Mouse (Mus musculus) spleen, adult 12 weeks (tissue): ENCODE measurements around the gene Anln.
A peak's percentile ranks its signal among the peaks of the same experiment; 100 is the strongest.
"Not testable (repeated sequence)": the region's sequence is repeated elsewhere in the genome, so short reads cannot be mapped to it uniquely, and the experiment has no call there.

Source experiments
- DNase-seq: peaks from one replicate; pipeline ENCODE4 v3.0.0; 2022; ENCODE audit warnings: low spot score

Gene Anln

DNA sequence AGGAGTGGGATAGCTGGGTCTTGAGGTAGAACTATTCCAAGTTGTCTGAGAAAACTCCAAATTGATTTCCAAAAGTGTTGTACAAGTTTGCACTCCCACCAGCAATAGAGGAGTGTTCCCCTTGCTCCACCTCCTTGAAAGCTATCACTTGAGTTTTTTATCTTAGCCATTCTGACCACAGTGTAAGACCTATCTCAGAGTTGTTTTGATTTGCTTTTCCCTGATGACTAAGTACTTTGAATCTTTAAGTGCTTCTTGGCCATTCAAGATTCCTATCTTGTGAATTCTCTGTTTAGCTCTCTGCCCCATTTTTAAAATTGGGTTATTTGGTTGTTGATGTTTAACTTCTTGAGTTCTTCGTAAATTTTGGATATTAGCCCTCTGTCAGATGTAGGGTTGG, 69.9 kb downstream of the Anln start:
- DNase-seq = no peak

DNA sequence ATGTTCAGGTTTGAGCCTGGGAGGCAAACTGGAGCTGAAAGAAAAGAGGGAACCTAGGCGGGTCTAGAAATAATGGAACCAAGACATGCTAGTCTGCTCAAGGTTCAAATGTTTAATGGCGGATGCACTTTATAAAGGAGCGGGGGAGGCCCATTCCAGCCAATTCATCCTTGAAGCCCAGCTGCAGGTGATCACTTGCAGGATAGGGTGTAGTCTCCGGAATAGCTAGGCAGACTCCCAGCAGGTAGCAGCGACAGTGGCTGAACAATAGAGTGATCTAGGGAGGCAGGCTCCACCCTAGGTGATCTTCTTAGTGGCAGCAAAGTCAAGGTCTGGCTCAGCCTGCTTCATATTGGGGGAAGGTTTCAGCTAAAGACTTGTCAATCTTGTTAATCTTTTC, 72.9 kb downstream of the Anln start:
- not testable (repeated sequence) for DNase-seq

DNA sequence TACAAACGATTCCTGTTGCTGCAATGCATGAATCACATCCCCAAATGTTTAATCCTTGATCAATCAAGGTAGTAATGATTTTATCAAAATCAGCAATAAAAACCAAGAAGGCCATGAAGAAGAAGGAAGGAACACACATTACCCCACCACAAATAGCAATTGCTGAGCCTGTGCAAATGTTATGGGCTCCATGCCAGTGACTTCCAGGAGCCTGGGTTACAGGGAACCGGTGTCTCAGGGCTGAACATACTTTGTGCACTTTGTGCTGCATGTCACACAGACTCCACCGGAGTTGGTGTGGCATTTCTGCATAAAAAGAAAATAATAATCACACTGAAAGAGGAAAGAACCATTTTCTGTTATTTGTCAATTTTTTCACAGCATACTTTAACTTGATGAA, 74.9 kb downstream of the Anln start:
- DNase-seq = no peak

DNA sequence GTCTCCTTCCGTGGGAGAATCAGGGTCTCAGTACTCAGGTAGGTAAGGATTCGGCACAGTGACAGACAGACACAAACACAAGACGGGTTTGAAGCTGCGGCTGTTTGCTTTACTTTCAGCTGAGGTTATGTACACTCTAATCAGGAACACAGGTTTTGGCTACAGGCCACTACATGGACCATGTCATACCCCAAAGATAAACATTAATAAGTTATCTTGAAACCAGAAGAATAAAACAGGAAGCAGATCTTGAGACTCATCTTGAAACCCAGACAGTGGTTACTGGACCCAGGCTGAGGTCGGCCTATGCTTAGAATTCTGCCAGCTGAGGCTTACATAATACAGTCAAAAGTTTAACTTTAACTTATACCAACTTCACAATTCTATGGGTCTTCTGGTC, 75.8 kb downstream of the Anln start:
- DNase-seq = no peak

DNA sequence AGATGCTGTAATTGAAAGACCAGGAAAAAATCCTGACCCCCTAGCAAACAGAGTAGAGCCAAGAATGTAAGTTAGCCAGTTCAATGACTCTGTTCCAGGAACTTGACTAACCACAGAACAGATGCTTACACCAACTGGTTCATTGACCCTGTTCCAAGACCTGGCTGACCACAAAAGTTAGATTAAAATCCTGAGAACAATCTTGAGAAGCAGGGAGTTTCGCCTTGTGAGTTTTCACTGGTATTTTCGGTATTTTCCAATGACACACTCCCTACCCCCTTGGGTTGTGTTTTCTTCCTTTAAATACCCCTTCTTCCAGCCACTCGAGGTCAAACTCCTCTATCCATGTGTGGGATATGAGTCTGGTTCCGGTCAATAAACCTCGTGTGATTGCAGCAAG, 79.3 kb downstream of the Anln start:
- no peak for DNase-seq

DNA sequence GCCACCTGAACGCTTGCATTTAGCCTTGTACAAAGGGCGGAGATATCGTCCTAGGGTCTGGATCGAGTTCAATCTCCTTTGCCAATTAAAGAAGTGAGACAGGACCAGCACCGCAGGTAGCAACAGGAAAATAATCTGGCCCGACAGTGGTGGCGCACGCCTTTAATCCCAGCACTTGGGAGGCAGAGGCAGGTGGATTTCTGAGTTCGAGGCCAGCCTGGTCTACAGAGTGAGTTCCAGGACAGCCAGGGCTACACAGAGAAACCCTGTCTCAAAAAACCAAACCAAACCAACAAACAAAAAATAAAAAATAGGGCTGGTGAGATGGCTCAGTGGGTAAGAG, 81.1 kb downstream of the Anln start:
- not testable (repeated sequence) for DNase-seq

DNA sequence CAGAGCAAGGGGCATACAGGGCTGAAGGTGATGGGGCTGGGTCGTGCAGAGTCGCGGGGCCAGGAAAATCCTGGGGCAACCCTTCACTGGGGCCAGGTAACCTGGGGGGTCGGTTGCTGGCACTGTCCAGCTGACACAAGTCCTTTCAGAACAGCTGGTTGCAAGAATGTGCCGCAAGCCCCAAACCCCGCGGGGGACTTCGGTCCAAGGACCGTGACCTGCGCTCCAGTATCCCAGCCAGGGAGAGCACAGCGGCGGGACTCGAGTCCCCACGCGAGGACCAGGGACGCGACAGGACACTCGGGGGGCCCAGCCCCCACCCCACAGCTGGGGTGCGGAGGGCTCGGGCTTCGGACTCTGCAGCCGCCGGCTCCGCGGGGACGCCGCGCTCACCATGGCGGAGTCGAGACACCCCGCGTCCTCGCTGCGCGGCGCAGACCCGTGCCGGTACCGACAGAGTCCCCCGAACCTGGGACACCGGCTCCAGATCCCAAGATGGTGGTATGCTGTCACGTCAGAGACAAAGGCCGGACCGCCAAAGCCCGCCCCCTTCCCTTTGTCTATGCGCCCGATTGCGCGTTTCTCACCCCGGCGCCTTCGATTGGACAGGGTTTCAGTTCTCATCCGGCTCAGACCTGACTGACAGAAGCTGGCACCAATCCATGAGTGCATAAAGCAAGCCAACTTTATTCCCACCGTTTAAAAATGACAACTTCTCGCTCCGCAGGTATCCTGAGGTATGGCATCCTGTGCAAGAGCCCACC, 81.7 kb downstream of the Anln start, which contains the start of gene Zfp810:
Zfp810 (minus strand) TSS at position 493 of the 764 bp plus-strand sequence.
- DNase-seq = peak; percentile 78

DNA sequence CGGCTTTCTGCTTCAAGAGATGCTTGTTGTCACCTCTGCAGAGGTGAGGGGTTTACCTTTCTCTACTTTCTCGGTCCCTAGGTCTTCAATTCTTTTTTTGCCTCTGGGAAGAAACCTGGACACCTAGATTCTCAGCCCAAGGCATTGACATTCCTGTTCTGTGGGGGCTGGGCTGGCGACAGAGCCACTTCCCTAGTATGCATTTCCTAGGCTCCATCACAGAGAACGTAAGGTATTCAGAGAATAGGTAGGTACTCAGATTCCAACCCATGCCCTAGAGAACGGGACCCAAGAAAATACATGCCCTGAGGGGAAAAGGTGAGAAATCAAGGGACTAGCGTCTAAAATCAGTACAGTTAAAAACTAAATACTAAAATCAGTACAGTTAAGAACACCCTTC, 82.3 kb downstream of the Anln start:
- no peak for DNase-seq

DNA sequence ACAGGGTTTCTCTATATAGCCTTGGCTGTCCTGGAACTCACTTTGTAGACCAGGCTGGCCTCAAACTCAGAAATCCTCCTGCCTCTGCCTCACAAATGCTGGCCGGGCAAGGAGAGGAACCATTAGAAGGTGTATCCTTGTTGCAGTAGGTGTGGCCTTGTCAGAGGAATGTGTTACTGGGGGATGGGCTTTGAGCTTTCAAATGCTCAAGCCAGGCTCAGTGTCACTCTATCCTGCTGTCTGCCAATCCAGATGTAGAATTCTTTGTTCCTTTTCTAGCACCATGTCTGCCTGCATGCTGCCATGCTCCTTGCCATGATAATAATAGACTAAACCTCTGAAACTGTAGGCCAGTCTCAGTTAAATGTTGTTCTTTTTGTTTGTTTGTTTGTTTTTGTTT, 86.8 kb downstream of the Anln start:
- DNase-seq = no peak
